Mouse (Mus musculus) olfactory bulb, adult 2 months (tissue): Measurements from ENCODE around the gene Agps. TPM values are rescaled to one million over a fixed set of nuclear protein-coding genes. Genes with fewer than 3 reads are reported as not detected.

Experiments used
- H3K27ac ChIP-seq: fragments of 200-500 bp; 2 replicates; pipeline ENCODE4 v1.5.1; 2012; ENCODE audit warnings: low read depth, low read length; ENCODE audit not compliant: insufficient read depth
- H3K4me1 ChIP-seq: fragments of 200-500 bp; 2 replicates; pipeline ENCODE4 v1.6.1; 2012; ENCODE audit warnings: low read length; ENCODE audit not compliant: control insufficient read depth, insufficient read depth
- H3K4me3 ChIP-seq: fragments of 200-500 bp; 2 replicates; pipeline ENCODE4 v1.5.1; 2012; ENCODE audit warnings: mild to moderate bottlenecking, low read depth, low read length, moderate library complexity; ENCODE audit not compliant: insufficient read depth
- CTCF ChIP-seq: fragments of 200-500 bp; IDR thresholded peaks from 2 replicates; pipeline ENCODE4 v1.5.1; 2012; ENCODE audit warnings: low read depth, mild to moderate bottlenecking, low read length, moderate library complexity; ENCODE audit not compliant: insufficient read depth
- POLR2A ChIP-seq: fragments of 200-500 bp; IDR thresholded peaks from 2 replicates; pipeline ENCODE4 v1.6.1; 2012; ENCODE audit warnings: mild to moderate bottlenecking, low read depth, low read length, moderate library complexity; ENCODE audit not compliant: insufficient read depth
- WGBS: fragments of 180-500 bp; shearing (Covaris S2); methylation state at CpG from one replicate; pipeline ENCODE4 v1.1.7; 2018; 5-methylcytosine and 5-hydroxymethylcytosine counted together
- polyA plus RNA-seq: library from polyadenylated mRNA; stranded (reverse); fragments of >200 nt; gene quantifications from 2 replicates; pipeline ENCODE4 v1.2.4, GENCODE M21; 2012; ENCODE audit warnings: low replicate concordance; ENCODE audit not compliant: missing spikeins, insufficient read depth, insufficient read length

Gene Agps
- polyA plus RNA-seq, 1 experiment, result not detected

DNA sequence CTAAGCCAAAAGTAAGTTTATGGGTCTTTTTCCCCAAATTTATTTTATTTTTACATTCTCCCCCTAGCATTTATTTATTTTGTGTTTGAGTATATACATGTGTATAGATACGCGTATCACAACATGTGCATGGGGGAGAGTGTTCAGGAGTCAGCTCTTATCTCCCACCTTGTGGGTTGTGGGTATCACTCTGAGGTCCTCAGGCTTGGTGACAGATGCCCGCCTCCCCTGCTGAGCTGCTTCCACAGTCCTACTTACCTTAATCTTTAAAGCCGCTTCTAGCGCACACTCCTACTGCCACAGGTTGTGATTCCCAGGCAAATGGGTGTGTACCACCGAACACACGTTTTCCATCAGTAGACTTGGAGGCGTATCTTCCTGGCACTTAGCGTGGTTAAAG lies 69.9 kb downstream of the Agps start:
- Histone ChIP-seq H3K27ac (no peak overlapping the region), H3K4me3 (no peak overlapping the region), H3K4me1 (no peaks in the 10 kb centered on the region)
- TF ChIP-seq CTCF (no peak), POLR2A (no peak)
- WGBS, result 95% methylated on average over 9 of the region's 9 CpGs

DNA sequence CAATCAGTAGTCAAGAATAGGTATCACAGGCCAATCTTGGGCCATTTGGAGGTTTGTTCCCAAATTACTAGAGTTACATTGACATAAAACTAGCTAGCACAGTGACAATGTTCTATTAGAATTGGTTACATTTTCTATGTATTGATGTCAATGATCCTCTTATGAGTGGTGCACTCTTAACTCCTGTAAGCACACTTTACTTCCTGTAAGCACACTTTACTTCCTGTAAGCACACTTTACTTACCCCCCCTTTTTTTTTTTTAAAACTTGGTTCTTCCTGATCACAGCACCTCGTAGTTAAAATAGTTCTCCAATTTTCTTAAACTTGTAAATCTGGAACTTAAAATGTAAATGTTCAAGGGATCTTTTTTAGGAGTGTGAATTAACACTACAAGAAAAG lies 75.2 kb downstream of the Agps start:
- Histone ChIP-seq H3K4me1 (no peaks in the 10 kb centered on the region), H3K4me3 (no peak overlapping the region), H3K27ac (no peak overlapping the region)
- 39% methylated on average over 1 of the region's 1 CpGs for WGBS
- TF ChIP-seq CTCF, result no peak

- Histone ChIP-seq H3K27ac (no peak overlapping the region), H3K4me1 (no peaks in the 10 kb centered on the region; the same call in 1 of the 2 replicates), H3K4me3 (no peak overlapping the region)
- WGBS, result 90% methylated on average over 3 of the region's 3 CpGs
- no peak for TF ChIP-seq POLR2A
- TF ChIP-seq CTCF, result no peak
Observed at GRCm38 (mm10) chr2:75915040-75915439, 83.1 kb downstream of the Agps start.

GRCm38 (mm10) chr2:75923807-75924340 lies 91.9 kb downstream of the Agps start:
- TF ChIP-seq POLR2A (no peak), CTCF (no peak)
- WGBS, result 88% methylated on average over 4 of the region's 4 CpGs
- no peak overlapping the region for H3K4me3 ChIP-seq
- no peak overlapping the region for H3K27ac ChIP-seq
- H3K4me1 ChIP-seq, result no peaks in the 10 kb centered on the region

GRCm38 (mm10) chr2:75926061-75926460 lies 94.1 kb downstream of the Agps start:
- 69% methylated on average over 5 of the region's 5 CpGs for WGBS
- no peak overlapping the region for H3K27ac ChIP-seq
- no peaks in the 10 kb centered on the region for H3K4me1 ChIP-seq
- no peak for TF ChIP-seq POLR2A
- no peak for TF ChIP-seq CTCF
- H3K4me3 ChIP-seq, result no peak overlapping the region

- Histone ChIP-seq H3K4me1 (no peaks in the 10 kb centered on the region), H3K27ac (no peak overlapping the region), H3K4me3 (no peak overlapping the region)
- 81% methylated on average over 3 of the region's 3 CpGs for WGBS
- no peak for TF ChIP-seq CTCF
Observed at GRCm38 (mm10) chr2:75928011-75928410, 96.0 kb downstream of the Agps start.

DNA sequence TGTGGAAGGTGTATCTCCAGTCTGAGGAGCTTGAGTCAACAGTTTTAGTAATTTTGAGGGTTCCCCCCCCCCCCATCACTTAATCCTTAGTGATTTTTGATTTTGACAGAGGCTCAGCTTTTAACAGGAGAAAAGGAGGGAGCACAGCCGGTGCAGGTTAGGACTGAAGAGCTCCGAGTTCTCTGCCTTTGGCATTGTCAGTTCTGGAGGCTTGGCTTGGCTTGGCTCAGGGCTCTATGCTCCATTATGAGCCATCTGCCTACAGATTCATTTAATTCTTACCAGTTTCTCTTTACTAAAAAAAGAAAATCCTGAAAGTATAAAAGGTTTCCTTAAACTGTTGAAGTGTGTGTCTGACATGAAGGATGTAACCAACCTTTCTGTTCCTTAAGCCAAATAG lies 97.2 kb downstream of the Agps start:
- TF ChIP-seq POLR2A, result no peak
- TF ChIP-seq CTCF, result no peak
- Histone ChIP-seq H3K4me3 (no peak overlapping the region), H3K4me1 (no peaks in the 10 kb centered on the region), H3K27ac (no peak overlapping the region)
- WGBS, result 85% methylated on average over 2 of the region's 2 CpGs

DNA sequence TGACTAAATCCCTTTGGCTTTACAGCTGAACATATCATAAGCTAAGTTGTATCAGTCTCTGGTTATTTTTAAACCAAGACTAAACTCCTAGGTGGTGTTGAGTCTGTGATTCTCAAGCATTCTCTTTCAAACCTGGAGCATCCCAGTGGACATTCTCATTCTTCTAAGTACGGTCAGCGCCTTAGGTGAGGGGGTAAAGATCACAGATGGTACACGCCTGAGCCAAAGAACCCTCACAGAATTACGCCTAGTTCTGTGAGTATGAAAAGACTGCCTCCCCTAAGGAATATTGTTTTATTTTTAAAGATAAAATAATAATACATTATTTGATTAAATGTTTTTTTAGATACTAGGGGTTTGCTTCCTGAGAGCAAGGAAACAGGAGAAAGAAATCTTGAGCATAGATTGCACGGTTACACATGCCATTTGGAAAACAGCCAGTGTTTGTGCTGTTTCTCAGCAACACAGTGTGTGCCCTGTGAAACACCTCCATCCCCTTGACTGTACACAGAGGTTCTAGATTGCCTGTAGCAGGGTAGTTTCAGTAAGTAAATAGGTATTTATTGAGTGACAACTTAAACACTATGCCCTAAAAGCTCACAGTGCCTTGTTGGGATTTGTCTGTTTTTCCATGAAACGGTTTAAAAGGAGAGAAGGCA lies 97.9 kb downstream of the Agps start:
- Histone ChIP-seq H3K27ac (no peak overlapping the region), H3K4me3 (no peak overlapping the region), H3K4me1 (no peaks in the 10 kb centered on the region)
- WGBS, result 85% methylated on average over 6 of the region's 6 CpGs
- no peak for TF ChIP-seq POLR2A
- no peak for TF ChIP-seq CTCF

DNA sequence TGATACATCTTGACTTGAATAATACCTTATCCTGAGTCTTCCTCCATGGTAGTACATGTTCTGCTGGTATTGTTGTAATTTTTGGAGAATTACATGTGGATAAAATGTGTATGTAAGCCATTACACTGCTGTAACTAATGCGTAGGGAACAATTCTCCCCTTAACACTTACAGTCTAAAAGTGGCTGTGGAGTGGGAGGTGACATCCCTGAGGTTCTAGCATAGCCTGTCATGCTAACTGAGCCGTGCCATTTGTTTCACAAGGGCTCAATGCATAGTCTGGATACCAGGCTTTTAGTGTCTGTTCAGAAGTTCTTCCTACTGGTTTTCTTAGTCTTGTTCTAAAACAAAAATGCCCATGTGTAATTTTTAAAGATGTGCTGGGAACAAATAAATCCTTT lies 99.0 kb downstream of the Agps start:
- 79% methylated on average over 2 of the region's 2 CpGs for WGBS
- TF ChIP-seq POLR2A (no peak), CTCF (no peak)
- no peak overlapping the region for H3K4me3 ChIP-seq
- H3K4me1 ChIP-seq, result no peaks in the 10 kb centered on the region
- no peak overlapping the region for H3K27ac ChIP-seq
